Mouse (Mus musculus): ENCODE measurements at regions not wholly inside any gene's neighbourhood (a gene's known extent, or its start where the extent isn't known, plus 50 kb on each side); places are given as distances from the start of the nearest gene placed in this dataset.

- no peak for DNase-seq (ENCODE audit: low spot score in 2 of 2)
Measured at GRCm38 (mm10) chr2:116201248-116202223, 135.9 kb upstream of the Meis2 start.

GRCm38 (mm10) chr2:116200795-116201194 lies 135.2 kb upstream of the Meis2 start:
- DNase-seq (ENCODE audit: low spot score in 2 of 2) = no peak

GRCm38 (mm10) chr2:116181861-116182260 lies 116.2 kb upstream of the Meis2 start:
- DNase-seq (ENCODE audit: low spot score in 2 of 2) = no peak

GRCm38 (mm10) chr2:116177155-116177554 lies 111.5 kb upstream of the Meis2 start:
- no peak for DNase-seq (ENCODE audit: low spot score in 2 of 2)

GRCm38 (mm10) chr2:116165871-116166770 lies 100.5 kb upstream of the Meis2 start:
- no peak for DNase-seq (ENCODE audit: low spot score in 2 of 2)

Data from frontal cortex, postnatal 10 days (tissue).